Mouse (Mus musculus) brown adipose tissue, adult 24 weeks (tissue): ENCODE measurements around the gene Ndufb5. TPM values are rescaled to one million over a fixed set of nuclear protein-coding genes. Genes with fewer than 3 reads are reported as not detected.
"Not testable (repeated sequence)": the region's sequence is repeated elsewhere in the genome, so short reads cannot be mapped to it uniquely, and the experiment has no call there.

ENCODE experiments used
- H3K27ac ChIP-seq: fragments of 200-500 bp; replicated peaks from 2 replicates; pipeline ENCODE4 v1.5.1; 2012; ENCODE audit warnings: low read depth, mild to moderate bottlenecking, low read length
- H3K4me1 ChIP-seq: fragments of 200-500 bp; 2 replicates; pipeline ENCODE4 v1.6.1; 2012; ENCODE audit warnings: low read length, mixed read lengths; ENCODE audit not compliant: control insufficient read depth, insufficient read depth, insufficient read length
- H3K4me3 ChIP-seq: fragments of 200-500 bp; 2 replicates; pipeline ENCODE4 v1.5.1; 2012; ENCODE audit warnings: low read depth, mild to moderate bottlenecking, low read length, moderate library complexity; ENCODE audit not compliant: insufficient read depth
- polyA plus RNA-seq: library from polyadenylated mRNA; stranded (reverse); fragments of >200 nt; gene quantifications from 2 replicates; pipeline ENCODE4 v1.2.4, GENCODE M21; 2012; ENCODE audit not compliant: missing spikeins, insufficient read depth, insufficient read length

Gene Ndufb5
- polyA plus RNA-seq, result 1,549 and 1,905 TPM in 2 replicates

- Histone ChIP-seq H3K4me1 (peaks cover 11% of the 10 kb centered on the region; the same call in 1 of the 2 replicates), H3K4me3 (peak within 1 kb of the TSS; percentile 89), H3K27ac (peak within 1 kb of the TSS; percentile 93)
Measured at GRCm38 (mm10) chr3:32736244-32737171, at the start of gene Ndufb5. Gene Ndufb5, plus strand, starts transcription at chr3:32736990.

DNA sequence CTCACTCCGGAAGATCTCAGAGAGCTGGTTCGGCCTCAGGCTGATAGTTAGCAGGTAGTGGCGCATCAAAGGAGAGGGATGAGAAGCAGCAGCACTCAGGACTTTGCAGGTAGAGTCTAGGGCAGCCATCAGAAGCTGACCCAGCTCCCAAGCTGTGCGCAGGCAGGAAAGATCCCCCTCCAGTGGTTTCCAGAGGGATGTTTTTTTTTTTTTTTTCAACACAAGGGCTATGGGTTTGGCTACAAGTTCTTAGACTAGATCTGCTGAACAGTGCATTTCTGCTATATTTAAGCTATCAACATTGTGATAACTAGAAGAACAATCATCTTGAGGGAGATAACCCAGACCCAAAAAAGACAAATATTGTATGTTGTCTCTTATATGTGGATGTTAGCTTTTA lies 49.6 kb upstream of the Ndufb5 start:
- Histone ChIP-seq H3K27ac (no peak overlapping the region), H3K4me3 (no peak overlapping the region), H3K4me1 (no peaks in the 10 kb centered on the region)

GRCm38 (mm10) chr3:32689567-32689999 lies 47.2 kb upstream of the Ndufb5 start:
- Histone ChIP-seq H3K4me3 (no peak overlapping the region), H3K27ac (no peak overlapping the region), H3K4me1 (no peaks in the 10 kb centered on the region)

- no peaks in the 10 kb centered on the region for H3K4me1 ChIP-seq
- no peak overlapping the region for H3K4me3 ChIP-seq
- no peak overlapping the region for H3K27ac ChIP-seq
Measured at GRCm38 (mm10) chr3:32690008-32690407, 46.8 kb upstream of the Ndufb5 start.

DNA sequence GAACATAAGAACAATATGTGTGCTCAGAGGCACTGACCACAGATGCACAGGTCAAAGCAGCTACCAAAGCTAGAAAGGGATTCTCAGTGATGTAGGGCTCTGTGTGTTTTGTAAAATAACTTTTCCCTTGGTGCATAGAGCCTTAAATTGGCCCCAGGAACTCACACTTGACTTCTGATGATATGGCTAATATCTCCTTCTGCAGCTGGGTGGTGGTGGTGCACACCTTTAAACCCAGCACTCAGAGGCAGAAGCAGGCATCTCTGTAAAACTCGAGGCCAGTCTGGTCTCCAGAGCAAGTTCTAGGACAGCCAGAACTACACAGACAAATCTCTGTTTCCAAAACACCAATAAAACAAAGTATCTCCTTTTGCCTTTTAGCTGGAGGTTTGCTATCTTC lies 45.9 kb upstream of the Ndufb5 start:
- H3K4me1 ChIP-seq, result no peaks in the 10 kb centered on the region
- H3K4me3 ChIP-seq, result no peak overlapping the region
- no peak overlapping the region for H3K27ac ChIP-seq

GRCm38 (mm10) chr3:32691841-32692240 lies 44.9 kb upstream of the Ndufb5 start:
- H3K4me3 ChIP-seq, result no peak overlapping the region
- no peak overlapping the region for H3K27ac ChIP-seq
- no peaks in the 10 kb centered on the region for H3K4me1 ChIP-seq

GRCm38 (mm10) chr3:32694211-32694610 lies 42.6 kb upstream of the Ndufb5 start:
- Histone ChIP-seq H3K27ac (no peak overlapping the region), H3K4me1 (no peaks in the 10 kb centered on the region), H3K4me3 (no peak overlapping the region)

- no peaks in the 10 kb centered on the region for H3K4me1 ChIP-seq
- H3K27ac ChIP-seq, result no peak overlapping the region
- H3K4me3 ChIP-seq, result no peak overlapping the region
Measured at GRCm38 (mm10) chr3:32694737-32695582, 41.8 kb upstream of the Ndufb5 start.

DNA sequence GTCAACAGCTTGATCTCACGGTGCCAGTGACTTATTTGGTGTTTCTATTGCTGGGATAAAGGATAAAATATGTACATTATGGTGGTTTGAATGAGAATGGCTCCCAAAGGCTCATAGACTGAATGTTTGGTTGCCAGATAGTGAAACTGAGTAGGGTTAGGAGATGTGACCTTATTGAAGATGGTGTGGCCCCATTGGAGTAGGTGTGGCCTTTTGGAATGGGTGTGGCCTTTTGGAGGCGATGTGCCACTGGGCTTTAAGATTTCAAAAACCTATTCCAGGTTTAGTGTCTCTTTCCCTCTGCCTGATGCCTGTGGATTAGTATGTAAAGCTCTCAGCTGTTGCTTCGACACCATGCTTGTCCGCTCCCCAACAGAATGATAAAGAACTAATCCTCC lies 41.2 kb upstream of the Ndufb5 start:
- Histone ChIP-seq H3K27ac (no peak overlapping the region), H3K4me1 (no peaks in the 10 kb centered on the region), H3K4me3 (no peak overlapping the region)

- no peaks in the 10 kb centered on the region for H3K4me1 ChIP-seq
- H3K4me3 ChIP-seq, result no peak overlapping the region
- no peak overlapping the region for H3K27ac ChIP-seq
Measured at GRCm38 (mm10) chr3:32698228-32698863, 38.4 kb upstream of the Ndufb5 start.

DNA sequence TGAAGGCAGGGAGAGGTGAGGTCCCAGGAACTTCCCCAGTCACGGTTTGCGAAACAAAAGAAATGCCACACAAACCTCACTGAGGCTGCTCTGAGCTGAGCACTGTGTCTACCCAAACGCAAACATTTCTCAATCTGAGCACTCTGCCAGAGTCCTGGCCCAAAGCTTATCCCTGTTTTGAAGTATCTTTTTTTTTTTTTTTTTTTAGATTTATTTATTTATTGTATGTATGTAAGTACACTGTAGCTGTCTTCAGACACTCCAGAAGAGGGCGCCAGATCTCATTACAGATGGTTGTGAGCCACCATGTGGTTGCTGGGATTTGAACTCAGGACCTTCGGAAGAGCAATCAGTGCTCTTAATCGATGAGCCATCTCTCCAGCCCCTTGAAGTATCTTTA lies 32.8 kb upstream of the Ndufb5 start:
- H3K27ac ChIP-seq, H3K4me1 ChIP-seq, H3K4me3 ChIP-seq: not testable (repeated sequence)

- H3K4me1 ChIP-seq, H3K4me3 ChIP-seq, H3K27ac ChIP-seq: not testable (repeated sequence)
Measured at GRCm38 (mm10) chr3:32704632-32705031, 32.2 kb upstream of the Ndufb5 start.

DNA sequence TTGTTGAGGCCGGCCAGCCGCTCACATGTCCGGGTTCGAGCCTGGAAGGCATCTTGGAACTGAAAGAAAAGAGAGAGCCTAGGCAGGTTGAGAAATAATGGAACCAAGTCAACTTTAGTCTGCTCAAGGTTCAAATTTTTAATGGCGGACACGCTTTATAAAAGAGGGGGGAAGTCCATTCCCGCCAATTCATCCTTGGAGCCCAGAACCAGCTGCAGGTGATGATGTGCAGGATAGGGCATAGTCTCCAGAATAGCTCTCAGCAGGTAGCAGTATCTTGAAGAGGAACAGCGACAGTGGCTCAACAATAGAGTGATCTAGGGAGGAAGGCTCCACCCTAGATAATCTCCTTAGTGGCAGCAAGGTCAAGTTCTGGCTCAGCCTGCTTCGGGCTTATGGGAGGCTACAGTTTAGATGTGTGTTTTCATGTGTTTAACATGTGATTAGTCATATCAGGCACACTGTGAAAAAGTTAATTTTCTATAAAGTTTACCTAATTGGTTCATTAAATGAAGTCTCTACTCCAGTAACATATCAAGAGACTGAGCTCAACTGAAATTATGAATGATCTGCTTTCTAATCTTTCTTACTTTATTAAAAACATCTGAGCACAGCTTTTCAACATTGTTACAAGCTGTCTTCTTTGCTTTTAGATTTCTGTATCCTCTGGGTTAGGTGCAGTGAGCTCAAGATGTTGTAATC lies 31.0 kb upstream of the Ndufb5 start, which contains the start of gene Actl6a:
Gene Actl6a, plus strand, starts transcription at position 652 of the 702 bp plus-strand sequence.
- not testable (repeated sequence) for H3K4me3 ChIP-seq, H3K4me1 ChIP-seq, H3K27ac ChIP-seq

GRCm38 (mm10) chr3:32708052-32708367 lies 28.8 kb upstream of the Ndufb5 start:
- H3K4me3 ChIP-seq, result peak overlapping the region; percentile 89
- H3K27ac ChIP-seq, result no peak overlapping the region
- H3K4me1 ChIP-seq, result no peaks in the 10 kb centered on the region
